Mouse (Mus musculus) liver, adult 2 months (tissue): ENCODE data around the gene Glp1r.

Source experiments
- CTCF ChIP-seq: fragments of 200-500 bp; IDR thresholded peaks from 2 replicates; pipeline ENCODE4 v1.5.1; 2011; ENCODE audit warnings: low read depth, low read length, control low read depth
- POLR2A ChIP-seq: fragments of 200-500 bp; IDR thresholded peaks from 2 replicates; pipeline ENCODE4 v1.6.1; 2011; ENCODE audit warnings: low read length, control low read depth; ENCODE audit not compliant: insufficient read depth; ENCODE audit errors: extremely low read depth

GRCm38 (mm10) chr17:30904096-30904495, 2.5 kb downstream of the Glp1r start:
- TF ChIP-seq CTCF: no peak
- TF ChIP-seq POLR2A: no peak
